Mouse (Mus musculus) CD4-positive helper T cell, adult 2 months (primary cell): ENCODE data around the gene Styxl1.

ENCODE experiments used
- DNase-seq: peaks from one replicate; pipeline ENCODE4 v3.0.0-alpha.2; 2012; ENCODE audit warnings: low read depth, missing footprints, low spot score

The Styxl1 gene

GRCm38 (mm10) chr5:135764971-135765370 is 13.2 kb downstream of the Styxl1 start:
- DNase-seq, result no peak

GRCm38 (mm10) chr5:135763526-135763925 is 14.7 kb downstream of the Styxl1 start:
- DNase-seq, result peak; percentile 64

- DNase-seq, result no peak
Observed at GRCm38 (mm10) chr5:135761881-135762280, 16.3 kb downstream of the Styxl1 start.

- no peak for DNase-seq
Observed at GRCm38 (mm10) chr5:135751595-135751994, 26.6 kb downstream of the Styxl1 start.

GRCm38 (mm10) chr5:135751041-135751440 is 27.1 kb downstream of the Styxl1 start:
- no peak for DNase-seq

GRCm38 (mm10) chr5:135744742-135745141 is 33.4 kb downstream of the Styxl1 start:
- no peak for DNase-seq

- peak; percentile 91 for DNase-seq
Observed at GRCm38 (mm10) chr5:135743741-135744609, 34.2 kb downstream of the Styxl1 start, which contains the start of gene Tmem120a. Tmem120a (minus strand) TSS chr5:135744448.

GRCm38 (mm10) chr5:135742941-135743740 is 35.0 kb downstream of the Styxl1 start:
- DNase-seq, result peak; percentile 28

- DNase-seq, result no peak
Observed at GRCm38 (mm10) chr5:135742156-135742555, 36.0 kb downstream of the Styxl1 start.

- DNase-seq, result no peak
Observed at GRCm38 (mm10) chr5:135738266-135738665, 39.9 kb downstream of the Styxl1 start.

GRCm38 (mm10) chr5:135737154-135737553 is 41.0 kb downstream of the Styxl1 start:
- peak; percentile 24 for DNase-seq

- no peak for DNase-seq
Observed at GRCm38 (mm10) chr5:135736544-135736943, 41.6 kb downstream of the Styxl1 start.

GRCm38 (mm10) chr5:135735741-135736140 is 42.4 kb downstream of the Styxl1 start:
- no peak for DNase-seq

GRCm38 (mm10) chr5:135734057-135734680 is 44.0 kb downstream of the Styxl1 start:
- DNase-seq, result no peak

- no peak for DNase-seq
Observed at GRCm38 (mm10) chr5:135733071-135733470, 45.1 kb downstream of the Styxl1 start.

- no peak for DNase-seq
Observed at GRCm38 (mm10) chr5:135731322-135731721, 46.9 kb downstream of the Styxl1 start.

GRCm38 (mm10) chr5:135730916-135731315 is 47.3 kb downstream of the Styxl1 start:
- no peak for DNase-seq

GRCm38 (mm10) chr5:135730278-135730677 is 47.9 kb downstream of the Styxl1 start:
- no peak for DNase-seq

GRCm38 (mm10) chr5:135729351-135729750 is 48.8 kb downstream of the Styxl1 start:
- DNase-seq, result no peak

- no peak for DNase-seq
Observed at GRCm38 (mm10) chr5:135728361-135728760, 49.8 kb downstream of the Styxl1 start.

GRCm38 (mm10) chr5:135727871-135728270 is 50.3 kb downstream of the Styxl1 start:
- DNase-seq, result no peak
